Mouse (Mus musculus) kidney, adult 8-10 months (tissue): ENCODE measurements around the gene Daxx.

Experiments used
- DNase-seq, 2 experiments: peaks; one replicate each; pipeline ENCODE4 v3.0.0; 2022

The Daxx gene

GRCm38 (mm10) chr17:33921361-33921760 lies 12.1 kb downstream of the Daxx start:
- no peak for DNase-seq

- peak in 1 of 2 experiments; percentile 65 for DNase-seq
Observed at GRCm38 (mm10) chr17:33924577-33925283, 15.5 kb downstream of the Daxx start.

GRCm38 (mm10) chr17:33925406-33926116 lies 16.3 kb downstream of the Daxx start:
- DNase-seq: no peak

- DNase-seq: peak in 1 of 2 experiments; percentile 60
Observed at GRCm38 (mm10) chr17:33926207-33926932, 17.2 kb downstream of the Daxx start.

- DNase-seq: no peak
Observed at GRCm38 (mm10) chr17:33928251-33928947, 19.2 kb downstream of the Daxx start.

GRCm38 (mm10) chr17:33929371-33930279 lies 20.4 kb downstream of the Daxx start, which contains the start of gene Rgl2:
Gene Rgl2, plus strand, starts transcription at chr17:33929543.
- DNase-seq: peak; percentile 87 to 91

- DNase-seq: peak; percentile 74 to 81
Observed at GRCm38 (mm10) chr17:33930280-33931158, 21.3 kb downstream of the Daxx start.

- DNase-seq: no peak
Observed at GRCm38 (mm10) chr17:33931159-33931866, 22.1 kb downstream of the Daxx start.

GRCm38 (mm10) chr17:33931947-33932346 lies 22.7 kb downstream of the Daxx start:
- DNase-seq: no peak

- DNase-seq: no peak
Observed at GRCm38 (mm10) chr17:33932448-33932847, 23.2 kb downstream of the Daxx start.

- DNase-seq: no peak
Observed at GRCm38 (mm10) chr17:33932970-33933369, 23.8 kb downstream of the Daxx start.

GRCm38 (mm10) chr17:33935422-33936055 lies 26.3 kb downstream of the Daxx start:
- DNase-seq: no peak

GRCm38 (mm10) chr17:33936993-33937392 lies 27.8 kb downstream of the Daxx start:
- DNase-seq: no peak

- DNase-seq: no peak
Observed at GRCm38 (mm10) chr17:33938783-33939182, 29.6 kb downstream of the Daxx start.

GRCm38 (mm10) chr17:33940206-33940805 lies 31.1 kb downstream of the Daxx start, which contains the start of the genes Pfdn6 and Wdr46:
Gene Pfdn6, minus strand, starts transcription at chr17:33940343.
Gene Wdr46, plus strand, starts transcription at chr17:33940660.
- peak; percentile 86 to 91 for DNase-seq

GRCm38 (mm10) chr17:33940981-33941380 lies 31.8 kb downstream of the Daxx start:
- DNase-seq: no peak

GRCm38 (mm10) chr17:33941381-33941780 lies 32.2 kb downstream of the Daxx start:
- no peak for DNase-seq

GRCm38 (mm10) chr17:33943454-33943853 lies 34.2 kb downstream of the Daxx start:
- DNase-seq: no peak
